Mouse (Mus musculus): ENCODE results near the gene Slc7a6os. TPM values are rescaled to one million over a fixed set of nuclear protein-coding genes. Genes with fewer than 3 reads are reported as not detected.
"Not testable (repeated sequence)": the region's sequence is repeated elsewhere in the genome, so short reads cannot be mapped to it uniquely, and the experiment has no call there.

Slc7a6os gene
- 10 to 100 TPM; 17.0 to 17.1 TPM for total RNA-seq (2021)

- peak; percentile 97 for DNase-seq
These were observed at the start of gene Slc7a6os, which contains the start of gene Prmt7 for GRCm38 (mm10) chr8:106210821-106211345. Gene Slc7a6os (minus strand): TSS chr8:106210935. Gene Prmt7 (plus strand): TSS chr8:106210936.

GRCm38 (mm10) chr8:106259579-106260255, 49.0 kb upstream of the Slc7a6os start:
- DNase-seq, result no peak

- peak; percentile 32 for DNase-seq
These were observed 47.4 kb upstream of the Slc7a6os start for GRCm38 (mm10) chr8:106258169-106258568.

GRCm38 (mm10) chr8:106250186-106250585, 39.5 kb upstream of the Slc7a6os start:
- no peak for DNase-seq

GRCm38 (mm10) chr8:106237106-106237505, 26.4 kb upstream of the Slc7a6os start:
- DNase-seq, result no peak

GRCm38 (mm10) chr8:106234567-106235261, 24.0 kb upstream of the Slc7a6os start:
- DNase-seq, result peak; percentile 49

- no peak for DNase-seq
These were observed 22.0 kb upstream of the Slc7a6os start for GRCm38 (mm10) chr8:106232751-106233150.

GRCm38 (mm10) chr8:106231536-106231935, 20.8 kb upstream of the Slc7a6os start:
- no peak for DNase-seq

- peak; percentile 68 for DNase-seq
These were observed 15.9 kb upstream of the Slc7a6os start for GRCm38 (mm10) chr8:106226589-106226988.

- no peak for DNase-seq
These were observed 8.9 kb upstream of the Slc7a6os start for GRCm38 (mm10) chr8:106219620-106220019.

GRCm38 (mm10) chr8:106213959-106214358, 3.2 kb upstream of the Slc7a6os start:
- no peak for DNase-seq

GRCm38 (mm10) chr8:106211421-106211820, 686 bp upstream of the Slc7a6os start:
- no peak for DNase-seq

GRCm38 (mm10) chr8:106210035-106210731, 552 bp downstream of the Slc7a6os start:
- DNase-seq, result peak; percentile 51

GRCm38 (mm10) chr8:106199596-106199995, 11.1 kb downstream of the Slc7a6os start:
- DNase-seq, result not testable (repeated sequence)

- peak; percentile 43 for DNase-seq
These were observed 12.0 kb downstream of the Slc7a6os start for GRCm38 (mm10) chr8:106198741-106199140.

GRCm38 (mm10) chr8:106194062-106194461, 16.7 kb downstream of the Slc7a6os start:
- no peak for DNase-seq

- no peak for DNase-seq
These were observed 17.6 kb downstream of the Slc7a6os start for GRCm38 (mm10) chr8:106193162-106193561.

GRCm38 (mm10) chr8:106191639-106192038, 19.1 kb downstream of the Slc7a6os start:
- no peak for DNase-seq

- no peak for DNase-seq
These were observed 21.6 kb downstream of the Slc7a6os start for GRCm38 (mm10) chr8:106189162-106189561.

- no peak for DNase-seq
These were observed 24.3 kb downstream of the Slc7a6os start for GRCm38 (mm10) chr8:106186394-106186793.

- peak; percentile 19 for DNase-seq
These were observed 25.0 kb downstream of the Slc7a6os start for GRCm38 (mm10) chr8:106185628-106186270.

GRCm38 (mm10) chr8:106178428-106178827, 32.3 kb downstream of the Slc7a6os start:
- no peak for DNase-seq

Data from heart, postnatal 4 days (tissue).